Mouse (Mus musculus) CH12.LX (cell line): Measurements from ENCODE around the gene Slc16a7. TPM values are rescaled to one million over a fixed set of nuclear protein-coding genes. Genes with fewer than 3 reads are reported as not detected.

ENCODE experiments used
- DNase-seq: peaks from one replicate; pipeline ENCODE4 v3.0.0-alpha.2; 2013; ENCODE audit errors: extremely low read depth
- H3K27ac ChIP-seq: 2 replicates; pipeline ENCODE4 v1.5.1; 2012; ENCODE audit warnings: low read depth, mild to moderate bottlenecking, control low read depth, moderate library complexity; ENCODE audit not compliant: insufficient read depth
- H3K27me3 ChIP-seq: replicated peaks from 2 replicates; pipeline ENCODE3; 2012; ENCODE audit warnings: inconsistent platforms
- H3K36me3 ChIP-seq, 2 experiments: replicated peaks in 1 of 2; 2 replicates each; pipeline versions ENCODE3 to v1.6.1; 2012; ENCODE audit warnings: inconsistent platforms in 1 of 2, low read length in 1 of 2, mild to moderate bottlenecking in 1 of 2, mixed read lengths in 1 of 2, moderate library complexity in 1 of 2; ENCODE audit not compliant: control insufficient read depth in 1 of 2, insufficient read depth in 1 of 2
- H3K4me1 ChIP-seq, 2 experiments: 2 replicates each; pipeline ENCODE4 v1.6.1; 2012; ENCODE audit warnings: inconsistent platforms in 1 of 2, moderate library complexity in 1 of 2; ENCODE audit not compliant: insufficient read depth in 2 of 2, control insufficient read depth in 1 of 2
- H3K4me2 ChIP-seq: 2 replicates; pipeline ENCODE4 v1.6.1; 2012; ENCODE audit warnings: low read depth, mild to moderate bottlenecking, control low read depth; ENCODE audit not compliant: poor library complexity, insufficient read depth, severe bottlenecking
- H3K4me3 ChIP-seq, 3 experiments: fragments of 150-350 bp in 1 of 3; sonication (generic) in 1 of 3; replicated peaks in 1 of 3; 2 replicates each; pipeline versions ENCODE3 to v1.5.1; 2011 to 2012; ENCODE audit warnings: low read depth in 2 of 3, low read length in 2 of 3, mild to moderate bottlenecking in 2 of 3, moderate library complexity in 2 of 3, control low read depth in 1 of 3, improper control_type of control experiment in 1 of 3, inconsistent platforms in 1 of 3, mixed read lengths in 1 of 3; ENCODE audit not compliant: poor library complexity in 1 of 3
- H3K79me2 ChIP-seq: replicated peaks from 2 replicates; pipeline ENCODE4 v1.6.1; 2012; ENCODE audit warnings: mild to moderate bottlenecking, moderate library complexity; ENCODE audit not compliant: control insufficient read depth, poor library complexity, insufficient read depth, severe bottlenecking; ENCODE audit errors: extremely low read depth
- H3K9ac ChIP-seq: 2 replicates; pipeline ENCODE4 v1.6.1; 2012; ENCODE audit warnings: low read depth, mild to moderate bottlenecking, control low read depth, moderate library complexity; ENCODE audit not compliant: insufficient read depth
- H3K9me3 ChIP-seq: replicated peaks from 2 replicates; pipeline ENCODE3; 2012; ENCODE audit warnings: low read length, inconsistent platforms, mixed read lengths
- BHLHE40 ChIP-seq: IDR thresholded peaks from 2 replicates; pipeline ENCODE4 v1.6.1; 2011; ENCODE audit warnings: mild to moderate bottlenecking, low read depth, low read length, improper control_type of control experiment
- CHD1 ChIP-seq: IDR thresholded peaks from 2 replicates; pipeline ENCODE4 v1.6.1; 2012; ENCODE audit warnings: low read depth, low read length, improper control_type of control experiment, inconsistent platforms
- E2F4 ChIP-seq: IDR thresholded peaks from 2 replicates; pipeline ENCODE4 v1.6.1; 2011; ENCODE audit warnings: low read depth, low read length, improper control_type of control experiment; ENCODE audit not compliant: insufficient replicate concordance
- ELF1 ChIP-seq: IDR thresholded peaks from 2 replicates; pipeline ENCODE4 v1.6.1; 2014; ENCODE audit warnings: low read depth, mild to moderate bottlenecking, inconsistent platforms, low read length, improper control_type of control experiment
- EP300 ChIP-seq: IDR thresholded peaks from 2 replicates; pipeline ENCODE4 v1.6.1; 2011; ENCODE audit warnings: low read length, improper control_type of control experiment
- ETS1 ChIP-seq: conservative IDR thresholded peaks from 2 replicates; pipeline ENCODE4 v1.6.1; 2012; ENCODE audit warnings: low read depth, mild to moderate bottlenecking, inconsistent platforms, low read length, improper control_type of control experiment, moderate library complexity
- GABPA ChIP-seq: IDR thresholded peaks from 2 replicates; pipeline ENCODE4 v1.6.1; 2012; ENCODE audit warnings: low read depth, low read length, improper control_type of control experiment, inconsistent platforms; ENCODE audit not compliant: insufficient replicate concordance
- HCFC1 ChIP-seq: IDR thresholded peaks from 2 replicates; pipeline ENCODE4 v1.6.1; 2012; ENCODE audit warnings: low read depth, mild to moderate bottlenecking, inconsistent platforms, low read length, improper control_type of control experiment
- IRF4 ChIP-seq: IDR thresholded peaks from 2 replicates; pipeline ENCODE4 v1.6.1; 2014; ENCODE audit warnings: low read depth, mild to moderate bottlenecking, inconsistent platforms, low read length, improper control_type of control experiment
- JUN ChIP-seq: IDR thresholded peaks from 2 replicates; pipeline ENCODE4 v1.6.1; 2011; ENCODE audit warnings: low read depth, mild to moderate bottlenecking, low read length, improper control_type of control experiment, moderate library complexity; ENCODE audit not compliant: insufficient read depth
- MEF2A ChIP-seq: IDR thresholded peaks from 2 replicates; pipeline ENCODE4 v1.6.1; 2014; ENCODE audit warnings: low read depth, mild to moderate bottlenecking, inconsistent platforms, low read length, improper control_type of control experiment, borderline replicate concordance
- NELFE ChIP-seq: IDR thresholded peaks from 2 replicates; pipeline ENCODE4 v1.6.1; 2011; ENCODE audit warnings: low read depth, low read length, improper control_type of control experiment
- PAX5 ChIP-seq: IDR thresholded peaks from 2 replicates; pipeline ENCODE4 v1.6.1; 2012; ENCODE audit warnings: low read length, inconsistent platforms, mixed read lengths
- POLR2AphosphoS2 ChIP-seq: IDR thresholded peaks from 2 replicates; pipeline ENCODE4 v1.6.1; 2011; ENCODE audit warnings: low read depth, low read length, improper control_type of control experiment
- RCOR1 ChIP-seq: conservative IDR thresholded peaks from 2 replicates; pipeline ENCODE4 v1.6.1; 2012; ENCODE audit warnings: low read depth, mild to moderate bottlenecking, inconsistent platforms, low read length, improper control_type of control experiment
- TBP ChIP-seq: conservative IDR thresholded peaks from 2 replicates; pipeline ENCODE4 v1.6.1; 2011; ENCODE audit warnings: low read depth, low read length, improper control_type of control experiment
- UBTF ChIP-seq: IDR thresholded peaks from 2 replicates; pipeline ENCODE4 v1.6.1; 2012; ENCODE audit warnings: low read depth, mild to moderate bottlenecking, inconsistent platforms, low read length, improper control_type of control experiment, moderate library complexity
- USF1 ChIP-seq: IDR thresholded peaks from 2 replicates; pipeline ENCODE4 v1.6.1; 2014; ENCODE audit warnings: low read depth, mild to moderate bottlenecking, inconsistent platforms, low read length, improper control_type of control experiment
- USF2 ChIP-seq: conservative IDR thresholded peaks from 2 replicates; pipeline ENCODE4 v1.6.1; 2011; ENCODE audit warnings: low read depth, low read length, improper control_type of control experiment
- ZC3H11A ChIP-seq: IDR thresholded peaks from 2 replicates; pipeline ENCODE4 v1.6.1; 2012; ENCODE audit warnings: low read depth, mild to moderate bottlenecking, inconsistent platforms, low read length, improper control_type of control experiment
- ZKSCAN1 ChIP-seq: IDR thresholded peaks from 2 replicates; pipeline ENCODE4 v1.6.1; 2012; ENCODE audit warnings: low read depth, inconsistent platforms, low read length, improper control_type of control experiment, borderline replicate concordance
- ZMIZ1 ChIP-seq: IDR thresholded peaks from 2 replicates; pipeline ENCODE4 v1.6.1; 2012; ENCODE audit warnings: low read depth, mild to moderate bottlenecking, inconsistent platforms, low read length, improper control_type of control experiment
- ZNF384 ChIP-seq: IDR thresholded peaks from 2 replicates; pipeline ENCODE4 v1.6.1; 2012; ENCODE audit warnings: low read depth, low read length, improper control_type of control experiment, inconsistent platforms
- dilution Hi-C: fragments of 300-500 bp; cut with MboI; formaldehyde crosslinking; loops from 2 replicates; pipeline ENCODE4 v1.14.3; 2020; ENCODE audit warnings: low sequenced_read_pairs; ENCODE audit not compliant: extremely low pct_unique_long_range_greater_than_20kb, extremely low pct_ligation_motif_present
- in situ Hi-C: fragments of 300-500 bp; cut with MboI; formaldehyde crosslinking; loops from 3 replicates; pipeline ENCODE4 v1.14.3; 2019; ENCODE audit warnings: low sequenced_read_pairs, low pct_ligation_motif_present, low pct_unique_long_range_greater_than_20kb, mixed read lengths
- polyA plus RNA-seq: library from polyadenylated mRNA; unstranded; fragments of >175 nt; gene quantifications from 2 replicates; pipeline ENCODE4 v1.2.1, GENCODE M21; 2012; ENCODE audit warnings: low read depth; ENCODE audit not compliant: insufficient read length
- total RNA-seq, 2 experiments: library from RNA; depleted of rRNA; stranded (reverse); fragments of 300-350 nt in 1 of 2; fragments of >200 nt in 1 of 2; gene quantifications; 2 replicates each; pipeline ENCODE4 v1.2.3; 2012 to 2014

The Slc16a7 gene
- total and polyA plus RNA-seq, 3 experiments = not detected

DNA sequence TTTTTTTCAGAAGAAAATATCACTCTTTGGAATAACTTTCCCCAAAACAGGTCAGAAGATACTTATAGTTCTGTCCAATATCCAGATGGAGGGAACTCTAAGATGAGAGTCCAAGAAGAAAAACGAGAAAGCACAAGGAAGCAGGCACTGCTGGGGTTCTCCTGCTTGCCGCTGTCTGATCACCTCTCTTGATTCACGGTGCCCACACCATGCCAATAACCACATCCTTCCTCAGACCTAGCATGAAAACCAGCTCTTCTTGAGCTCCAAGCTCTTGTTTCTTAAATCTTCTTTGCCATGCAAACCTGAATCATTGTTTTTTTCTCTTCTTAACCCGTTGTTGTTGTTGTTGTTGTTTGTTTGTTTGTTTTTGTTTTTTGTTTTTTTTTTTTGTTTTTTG is 10.5 kb upstream of the Slc16a7 start:
- H3K27me3 ChIP-seq = no peaks in the 10 kb centered on the region
- H3K4me3 ChIP-seq = no peak overlapping the region
- in situ Hi-C loops = no loop called here
- dilution Hi-C loops = no loop called here
- H3K36me3 ChIP-seq = no peaks in the 10 kb centered on the region
- H3K4me1 ChIP-seq = no peaks in the 10 kb centered on the region
- H3K79me2 ChIP-seq = no peaks in the 10 kb centered on the region
- no peak overlapping the region for H3K27ac ChIP-seq
- DNase-seq = no peak
- H3K9ac ChIP-seq = no peak overlapping the region
- H3K4me2 ChIP-seq = no peak overlapping the region
- TF ChIP-seq PAX5 = no peak
- no peak for TF ChIP-seq RCOR1
- no peak for TF ChIP-seq TBP
- TF ChIP-seq HCFC1 = no peak
- TF ChIP-seq ELF1 = no peak
- no peak for TF ChIP-seq BHLHE40
- TF ChIP-seq UBTF = no peak
- TF ChIP-seq E2F4 = no peak
- no peak for TF ChIP-seq CHD1
- no peak for TF ChIP-seq ETS1
- no peak for TF ChIP-seq JUN
- TF ChIP-seq EP300 = no peak
- TF ChIP-seq ZKSCAN1 = no peak
- no peak for TF ChIP-seq USF1
- TF ChIP-seq ZC3H11A = no peak
- no peak for TF ChIP-seq MEF2A
- TF ChIP-seq, all 38 proteins: peak for 0
- H3K9me3 ChIP-seq = peaks cover 43% of the 10 kb centered on the region

DNA sequence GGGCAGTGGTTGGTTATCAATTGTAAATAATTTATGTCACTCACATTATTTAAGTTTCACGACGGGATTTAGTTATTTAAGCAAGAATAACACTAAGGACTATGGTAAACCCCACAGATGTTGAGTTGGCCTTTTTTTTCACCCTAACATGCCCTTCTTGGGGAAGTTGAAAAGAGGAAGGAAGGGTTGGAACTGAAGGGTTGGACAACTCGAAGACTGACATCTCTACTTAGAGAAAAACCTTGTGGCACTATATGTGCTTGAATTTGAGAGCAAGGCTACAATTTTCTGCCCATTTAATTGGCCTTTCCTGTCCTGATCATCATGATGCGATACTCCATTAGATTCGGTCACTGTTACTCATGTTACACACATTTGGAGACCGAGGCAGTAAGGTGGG is 746 bp upstream of the Slc16a7 start:
- Histone ChIP-seq H3K9me3 (peaks cover 70% of the 10 kb centered on the region), H3K27ac (no peak overlapping the region), H3K79me2 (no peaks in the 10 kb centered on the region), H3K27me3 (no peaks in the 10 kb centered on the region), H3K4me2 (no peak overlapping the region)
- TF ChIP-seq RCOR1 (no peak), EP300 (no peak), IRF4 (no peak), ZKSCAN1 (no peak), HCFC1 (no peak), MEF2A (no peak), NELFE (no peak), ZMIZ1 (no peak), GABPA (no peak), ELF1 (no peak), ZNF384 (no peak), USF2 (no peak), POLR2AphosphoS2 (no peak)
- TF ChIP-seq, all 38 proteins: peak for 0
- in situ Hi-C loops = no loop called here
- DNase-seq = no peak
- H3K36me3 ChIP-seq = no peaks in the 10 kb centered on the region
- dilution Hi-C loops = no loop called here
- H3K4me1 ChIP-seq = no peaks in the 10 kb centered on the region
- no peak overlapping the region for H3K4me3 ChIP-seq
- H3K9ac ChIP-seq = no peak overlapping the region
